Mouse (Mus musculus) kidney, adult 8-10 months (tissue): ENCODE data around the gene Teddm2.
"Not testable (repeated sequence)": the region's sequence is repeated elsewhere in the genome, so short reads cannot be mapped to it uniquely, and the experiment has no call there.

Experiments
- DNase-seq, 2 experiments: peaks; one replicate each; pipeline ENCODE4 v3.0.0; 2022

Teddm2 gene

GRCm38 (mm10) chr1:153903006-153903405 lies 3.0 kb upstream of the Teddm2 start:
- DNase-seq = no peak

- peak in 1 of 2 experiments; percentile 62 for DNase-seq
Observed at GRCm38 (mm10) chr1:153900860-153901730, 1.1 kb upstream of the Teddm2 start.

- DNase-seq = no peak
Observed at GRCm38 (mm10) chr1:153900381-153900780, 353 bp upstream of the Teddm2 start.

GRCm38 (mm10) chr1:153898989-153899730 lies 868 bp downstream of the Teddm2 start:
- DNase-seq = no peak

GRCm38 (mm10) chr1:153897196-153897595 lies 2.8 kb downstream of the Teddm2 start:
- no peak for DNase-seq

GRCm38 (mm10) chr1:153894979-153895378 lies 5.0 kb downstream of the Teddm2 start:
- peak; percentile 56 to 77 for DNase-seq

GRCm38 (mm10) chr1:153894201-153894893 lies 5.7 kb downstream of the Teddm2 start:
- DNase-seq = no peak

GRCm38 (mm10) chr1:153893746-153894145 lies 6.3 kb downstream of the Teddm2 start:
- DNase-seq = no peak

- DNase-seq = no peak
Observed at GRCm38 (mm10) chr1:153891442-153891841, 8.6 kb downstream of the Teddm2 start, which contains the start of gene Teddm1a. Teddm1a (plus strand) TSS chr1:153891742.

GRCm38 (mm10) chr1:153890121-153890520 lies 9.9 kb downstream of the Teddm2 start:
- no peak for DNase-seq

GRCm38 (mm10) chr1:153886024-153886633 lies 13.9 kb downstream of the Teddm2 start:
- no peak for DNase-seq

GRCm38 (mm10) chr1:153880391-153880790 lies 19.6 kb downstream of the Teddm2 start:
- not testable (repeated sequence) for DNase-seq

- DNase-seq = no peak
Observed at GRCm38 (mm10) chr1:153874045-153874444, 26.0 kb downstream of the Teddm2 start, which contains the start of gene Teddm1b. Teddm1b (plus strand) TSS chr1:153874345.

- no peak for DNase-seq
Observed at GRCm38 (mm10) chr1:153855946-153856345, 44.1 kb downstream of the Teddm2 start.

- not testable (repeated sequence) for DNase-seq
Observed at GRCm38 (mm10) chr1:153852696-153853095, 47.3 kb downstream of the Teddm2 start.

GRCm38 (mm10) chr1:153846867-153847266 lies 53.2 kb downstream of the Teddm2 start:
- DNase-seq = no peak

GRCm38 (mm10) chr1:153846420-153846819 lies 53.6 kb downstream of the Teddm2 start:
- DNase-seq = no peak

GRCm38 (mm10) chr1:153844042-153844441 lies 56.0 kb downstream of the Teddm2 start, which contains the start of gene Rgsl1:
Rgsl1 (minus strand) TSS chr1:153844142.
- no peak for DNase-seq

GRCm38 (mm10) chr1:153842121-153842740 lies 57.8 kb downstream of the Teddm2 start:
- DNase-seq = no peak

- DNase-seq = no peak
Observed at GRCm38 (mm10) chr1:153836036-153836435, 64.0 kb downstream of the Teddm2 start.

GRCm38 (mm10) chr1:153830746-153831145 lies 69.3 kb downstream of the Teddm2 start:
- no peak for DNase-seq

GRCm38 (mm10) chr1:153820216-153820615 lies 79.8 kb downstream of the Teddm2 start:
- no peak for DNase-seq
